Mouse (Mus musculus) kidney, adult 2 months (tissue): ENCODE results near the gene Gm11569. TPM values are rescaled to one million over a fixed set of nuclear protein-coding genes. Genes with fewer than 3 reads are reported as not detected.
A peak's percentile ranks its signal among the peaks of the same experiment; 100 is the strongest.
"Not testable (repeated sequence)": the region's sequence is repeated elsewhere in the genome, so short reads cannot be mapped to it uniquely, and the experiment has no call there.

Source experiments
- DNase-seq: peaks from one replicate; pipeline ENCODE4 v3.0.0; 2021
- H3K27ac ChIP-seq: fragments of 200-500 bp; 2 replicates; pipeline ENCODE4 v1.5.1; 2012; ENCODE audit warnings: low read depth, low read length, control low read depth, inconsistent platforms; ENCODE audit not compliant: insufficient read depth
- H3K27me3 ChIP-seq: fragments of 200-500 bp; replicated peaks from 2 replicates; pipeline ENCODE4 v1.6.1; 2012; ENCODE audit warnings: mild to moderate bottlenecking, moderate library complexity, low read length, inconsistent platforms; ENCODE audit not compliant: control insufficient read depth, insufficient read depth
- H3K36me3 ChIP-seq: fragments of 200-500 bp; 2 replicates; pipeline ENCODE4 v1.6.1; 2012; ENCODE audit warnings: mild to moderate bottlenecking, moderate library complexity, low read length, inconsistent platforms; ENCODE audit not compliant: control insufficient read depth, insufficient read depth
- H3K4me1 ChIP-seq: fragments of 200-500 bp; 2 replicates; pipeline ENCODE4 v1.6.1; 2011; ENCODE audit warnings: low read length; ENCODE audit not compliant: control insufficient read depth, insufficient read depth
- H3K4me3 ChIP-seq: fragments of 200-500 bp; 2 replicates; pipeline ENCODE4 v1.5.1; 2011; ENCODE audit warnings: mild to moderate bottlenecking, low read depth, low read length, control low read depth; ENCODE audit not compliant: insufficient read depth
- CTCF ChIP-seq: fragments of 200-500 bp; conservative IDR thresholded peaks from 2 replicates; pipeline ENCODE4 v1.5.1; 2011; ENCODE audit warnings: low read depth, mild to moderate bottlenecking, control low read depth, low read length, moderate library complexity, mixed read lengths; ENCODE audit not compliant: insufficient read depth, insufficient read length
- POLR2A ChIP-seq: fragments of 200-500 bp; IDR thresholded peaks from one replicate; pipeline ENCODE4 v1.6.1; 2011; ENCODE audit warnings: low read depth, low read length, control low read depth
- WGBS: fragments of 180-500 bp; shearing (Covaris S2); methylation state at CpG from one replicate; pipeline ENCODE4 v1.1.7; 2018; 5-methylcytosine and 5-hydroxymethylcytosine counted together
- polyA plus RNA-seq: library from polyadenylated mRNA; depleted of rRNA; stranded (reverse); fragments of >200 nt; gene quantifications from 2 replicates; pipeline ENCODE4 v1.2.3, GENCODE M21; 2012; rRNA removed

Gm11569 gene
- polyA plus RNA-seq, 1 experiment: not detected

DNA sequence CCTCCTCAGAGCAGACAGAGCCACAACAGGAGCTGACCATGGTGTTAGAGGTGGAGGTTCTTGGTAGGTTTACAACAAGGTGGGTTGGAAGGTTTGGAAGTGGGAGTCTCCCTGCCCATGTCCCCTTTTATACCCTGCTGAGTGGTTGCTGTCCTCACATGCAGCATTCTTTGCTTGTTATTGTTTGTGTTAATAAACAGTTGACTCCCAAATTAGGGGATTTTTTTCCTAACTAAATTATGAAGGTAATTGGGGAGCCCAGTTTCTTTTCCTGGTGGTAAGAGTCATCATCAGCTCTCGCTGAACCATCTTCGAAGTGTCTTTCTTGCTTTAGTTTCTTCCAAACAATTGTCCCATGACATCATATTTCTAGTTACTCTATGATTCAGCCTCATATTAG lies 18.1 kb downstream of the Gm11569 start, which contains the start of gene Krtap4-8:
TSS of gene Krtap4-8 (minus strand) at position 101 of the 400 bp plus-strand sequence.
- Histone ChIP-seq H3K36me3 (no peaks in the 10 kb centered on the region), H3K4me1 (no peaks in the 10 kb centered on the region), H3K27me3 (no peaks in the 10 kb centered on the region; the same call in 1 of the 2 replicates), H3K4me3 (no peak within 1 kb of the TSS), H3K27ac (no peak within 1 kb of the TSS)
- no peak for TF ChIP-seq CTCF
- TF ChIP-seq POLR2A: no peak
- 95% methylated on average over 2 of the region's 2 CpGs for WGBS
- no peak for DNase-seq

DNA sequence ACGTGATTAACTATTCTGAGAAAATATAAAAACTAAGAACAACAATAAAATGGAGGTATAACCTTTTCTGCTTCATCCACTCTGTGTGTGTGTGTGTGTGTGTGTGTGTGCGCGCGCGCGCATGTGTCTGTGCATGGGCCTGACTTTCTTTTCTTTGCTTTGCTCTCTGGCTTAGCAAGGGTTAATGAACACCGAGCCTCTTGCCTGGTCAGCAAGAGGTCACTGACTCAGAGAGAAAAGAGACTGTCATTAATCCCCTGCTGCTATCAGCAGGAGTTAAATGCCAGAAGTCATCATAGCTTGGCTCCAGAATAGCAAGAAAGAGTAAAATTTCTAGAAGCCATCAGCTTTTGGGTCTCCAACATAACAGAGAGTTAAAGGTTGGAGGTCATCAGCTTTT lies 20.3 kb downstream of the Gm11569 start:
- TF ChIP-seq CTCF: no peak
- TF ChIP-seq POLR2A: no peak
- 66% methylated on average over 7 of the region's 7 CpGs for WGBS
- peak; percentile 39 for DNase-seq

DNA sequence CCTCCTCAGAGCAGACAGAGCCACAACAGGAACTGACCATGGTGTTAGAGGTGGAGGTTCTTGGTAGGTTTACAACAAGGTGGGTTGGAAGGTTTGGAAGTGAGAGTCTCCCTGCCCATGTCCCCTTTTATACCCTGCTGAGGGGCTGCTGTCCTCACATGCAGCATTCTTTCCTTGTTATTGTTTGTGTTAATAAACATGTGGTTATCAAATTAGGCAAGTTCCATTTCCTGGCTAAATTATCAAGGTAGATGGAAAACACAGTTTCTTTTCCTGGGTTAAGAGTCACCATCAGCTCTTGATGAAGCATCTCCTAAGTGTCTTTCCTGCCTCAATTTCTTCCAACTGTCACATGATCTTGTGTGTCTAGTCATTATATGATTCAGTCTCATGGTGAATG lies 25.9 kb downstream of the Gm11569 start, which contains the start of gene Gm11595:
TSS of gene Gm11595 (minus strand) at position 101 of the 400 bp plus-strand sequence.
- not testable (repeated sequence) for H3K27me3 ChIP-seq, DNase-seq, H3K4me3 ChIP-seq, H3K27ac ChIP-seq, H3K36me3 ChIP-seq, H3K4me1 ChIP-seq

More for the DNA sequence above, 20.3 kb downstream of the Gm11569 start:
- Histone ChIP-seq H3K27ac (no peak overlapping the region), H3K4me1 (no peaks in the 10 kb centered on the region), H3K36me3 (no peaks in the 10 kb centered on the region), H3K27me3 (no peaks in the 10 kb centered on the region; the same call in 1 of the 2 replicates), H3K4me3 (no peak overlapping the region)

DNA sequence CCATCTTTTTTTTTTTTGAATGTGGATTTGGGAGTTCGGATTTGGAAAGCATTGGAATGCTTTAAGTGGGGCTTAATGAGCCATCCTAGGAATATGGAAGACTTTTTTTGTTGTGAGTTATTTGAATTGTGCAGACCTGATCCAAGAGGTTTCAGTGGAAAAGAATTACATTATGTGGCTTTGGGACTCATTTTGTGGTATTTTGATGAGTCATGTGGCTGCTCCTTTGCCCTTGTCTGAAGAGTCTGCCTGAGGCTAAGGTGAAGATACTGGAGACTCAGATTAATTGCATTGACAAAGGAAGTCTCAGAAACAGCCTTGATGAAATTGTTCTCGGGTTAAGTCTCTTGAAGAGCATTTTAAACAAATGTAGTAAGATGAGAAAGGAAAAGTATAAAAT lies 30.3 kb downstream of the Gm11569 start:
- TF ChIP-seq CTCF: no peak
- no peak for TF ChIP-seq POLR2A

DNA sequence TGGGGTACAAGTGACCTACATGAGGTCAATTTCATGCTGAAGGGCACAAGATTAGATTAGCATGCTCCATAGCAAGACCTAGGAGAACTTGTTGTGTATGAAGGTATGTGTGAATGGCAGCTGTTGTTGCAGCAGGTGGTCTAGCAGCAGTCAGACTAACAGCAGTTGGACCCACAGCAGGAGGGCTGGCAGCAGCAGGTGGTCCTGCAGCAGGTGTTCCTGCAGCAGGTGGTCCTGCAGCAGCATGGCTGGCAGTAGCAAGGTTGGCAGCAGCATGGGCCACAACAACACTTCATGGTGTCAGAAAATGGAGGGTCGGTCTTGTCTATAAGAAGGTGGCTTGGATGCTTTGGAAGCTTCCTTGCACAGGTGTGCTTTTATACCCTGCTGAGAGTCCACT lies 39.9 kb downstream of the Gm11569 start:
- no peak for DNase-seq
- no peaks in the 10 kb centered on the region for H3K27me3 ChIP-seq
- no peak overlapping the region for H3K4me3 ChIP-seq
- H3K4me1 ChIP-seq: no peaks in the 10 kb centered on the region
- no peaks in the 10 kb centered on the region for H3K36me3 ChIP-seq
- no peak overlapping the region for H3K27ac ChIP-seq
- WGBS: 83% methylated on average over 1 of the region's 1 CpGs
- TF ChIP-seq POLR2A (no peak), CTCF (no peak)

More for the DNA sequence above, 30.3 kb downstream of the Gm11569 start:
- Histone ChIP-seq H3K27ac (no peak overlapping the region), H3K36me3 (no peaks in the 10 kb centered on the region), H3K4me3 (no peak overlapping the region), H3K27me3 (no peaks in the 10 kb centered on the region), H3K4me1 (no peaks in the 10 kb centered on the region)
- WGBS: 67% methylated on average over 2 of the region's 2 CpGs
- DNase-seq: no peak

Other genes with a start within 250 kb of the Gm11569 start
- not detected in 2 replicates for gene Krtap3-3, start 248.1 kb downstream of the Gm11569 start, polyA plus RNA-seq
- not detected in 2 replicates for gene Krtap3-2, start 242.1 kb downstream of the Gm11569 start, polyA plus RNA-seq
- gene Gm11939, start 239.5 kb downstream of the Gm11569 start, polyA plus RNA-seq: not detected in 2 replicates
- gene Krtap3-1, start 232.3 kb downstream of the Gm11569 start, polyA plus RNA-seq: not detected in 2 replicates
- gene Krtap1-5, start 217.9 kb downstream of the Gm11569 start, polyA plus RNA-seq: not detected in 2 replicates
- not detected in 2 replicates for gene Krtap1-4, start 215.3 kb downstream of the Gm11569 start, polyA plus RNA-seq
- gene Krtap1-3, start 207.6 kb downstream of the Gm11569 start, polyA plus RNA-seq: not detected in 2 replicates
- not detected in 2 replicates for gene Krtap9-3, start 200.8 kb downstream of the Gm11569 start, polyA plus RNA-seq
- not detected in 2 replicates for gene Gm11938, start 195.6 kb downstream of the Gm11569 start, polyA plus RNA-seq
- not detected in 2 replicates for gene Gm11937, start 188.7 kb downstream of the Gm11569 start, polyA plus RNA-seq
- not detected in 2 replicates for gene Krtap2-4, start 184.1 kb downstream of the Gm11569 start, polyA plus RNA-seq
- gene Gm11562, start 178.5 kb downstream of the Gm11569 start, polyA plus RNA-seq: not detected in 2 replicates
- not detected in 2 replicates for gene Krtap4-1, start 170.7 kb downstream of the Gm11569 start, polyA plus RNA-seq
- gene Krtap4-2, start 163.8 kb downstream of the Gm11569 start, polyA plus RNA-seq: not detected in 2 replicates
- gene Krtap4-7, start 154.8 kb downstream of the Gm11569 start, polyA plus RNA-seq: not detected in 2 replicates
- not detected in 2 replicates for gene Gm11555, start 148.7 kb downstream of the Gm11569 start, polyA plus RNA-seq
- not detected in 2 replicates for gene Gm11563, start 140.0 kb downstream of the Gm11569 start, polyA plus RNA-seq
- gene Krtap4-6, start 133.0 kb downstream of the Gm11569 start, polyA plus RNA-seq: not detected in 2 replicates
- gene Gm14190, start 108.2 kb downstream of the Gm11569 start, polyA plus RNA-seq: not detected in 2 replicates
- not detected in 2 replicates for gene Gm14180, start 64.6 kb downstream of the Gm11569 start, polyA plus RNA-seq
- gene Gm11595, start 26.0 kb downstream of the Gm11569 start, polyA plus RNA-seq: not detected in 2 replicates
- not detected in 2 replicates for gene Krtap4-8, start 18.2 kb downstream of the Gm11569 start, polyA plus RNA-seq
- gene Krtap4-9, start 13.7 kb downstream of the Gm11569 start, polyA plus RNA-seq: not detected in 2 replicates
- not detected in 2 replicates for gene Gm11596, start 5.5 kb downstream of the Gm11569 start, polyA plus RNA-seq
- gene Gm11554, start 5.5 kb upstream of the Gm11569 start, polyA plus RNA-seq: not detected in 2 replicates
- not detected in 2 replicates for gene Krtap4-13, start 11.0 kb upstream of the Gm11569 start, polyA plus RNA-seq
- not detected in 2 replicates for gene Gm11564, start 16.7 kb upstream of the Gm11569 start, polyA plus RNA-seq
- gene 2300003K06Rik, start 39.1 kb upstream of the Gm11569 start, polyA plus RNA-seq: not detected in 2 replicates
- not detected in 2 replicates for gene Krtap4-16, start 52.7 kb upstream of the Gm11569 start, polyA plus RNA-seq
- not detected in 2 replicates for gene Gm11568, start 59.0 kb upstream of the Gm11569 start, polyA plus RNA-seq
- gene Gm11559, start 65.5 kb upstream of the Gm11569 start, polyA plus RNA-seq: not detected in 2 replicates
- gene Krtap9-1, start 74.5 kb upstream of the Gm11569 start, polyA plus RNA-seq: not detected in 2 replicates
- gene Gm11567, start 80.3 kb upstream of the Gm11569 start, polyA plus RNA-seq: not detected in 2 replicates
- not detected in 2 replicates for gene Krtap31-1, start 109.0 kb upstream of the Gm11569 start, polyA plus RNA-seq
- not detected in 2 replicates for gene Gm11565, start 115.8 kb upstream of the Gm11569 start, polyA plus RNA-seq
- gene Krtap31-2, start 137.4 kb upstream of the Gm11569 start, polyA plus RNA-seq: not detected in 2 replicates
- gene Krtap9-5, start 149.5 kb upstream of the Gm11569 start, polyA plus RNA-seq: not detected in 2 replicates
- gene Krtap29-1, start 180.1 kb upstream of the Gm11569 start, polyA plus RNA-seq: not detected in 2 replicates
- not detected in 2 replicates for gene Krtap16-1, start 187.7 kb upstream of the Gm11569 start, polyA plus RNA-seq
- not detected in 2 replicates for gene Krtap17-1, start 195.1 kb upstream of the Gm11569 start, polyA plus RNA-seq
- gene Krt33a, start 217.3 kb upstream of the Gm11569 start, polyA plus RNA-seq: not detected in 2 replicates
- not detected in 2 replicates for gene Krt33b, start 230.9 kb upstream of the Gm11569 start, polyA plus RNA-seq
- not detected in 2 replicates for gene Krt34, start 242.6 kb upstream of the Gm11569 start, polyA plus RNA-seq